Mouse (Mus musculus) T-helper 2 cell (primary cell): ENCODE results near the gene Ank2.

ENCODE experiments used
- in situ Hi-C: fragments of 300-600 bp; cut with MboI, MseI; formaldehyde crosslinking; loops from one replicate; pipeline ENCODE4 v1.15.1; 2025; ENCODE audit warnings: high pct_unique_total_duplicates

Gene Ank2

GRCm38 (mm10) chr3:127243928-127244642, 255.1 kb downstream of the Ank2 start:
- in situ Hi-C loops: no loop called here

GRCm38 (mm10) chr3:127242234-127242810, 256.8 kb downstream of the Ank2 start:
- in situ Hi-C loops: no loop called here

GRCm38 (mm10) chr3:127235271-127235670, 263.9 kb downstream of the Ank2 start:
- in situ Hi-C loops: no loop called here

GRCm38 (mm10) chr3:127225799-127226730, 273.1 kb downstream of the Ank2 start:
- in situ Hi-C loops: no loop called here

GRCm38 (mm10) chr3:127225167-127225798, 273.9 kb downstream of the Ank2 start:
- in situ Hi-C loops: no loop called here

GRCm38 (mm10) chr3:127224315-127225166, 274.6 kb downstream of the Ank2 start:
- in situ Hi-C loops: no loop called here

- in situ Hi-C loops: no loop called here
Measured at GRCm38 (mm10) chr3:127222086-127222485, 277.1 kb downstream of the Ank2 start.

GRCm38 (mm10) chr3:127220859-127221258, 278.3 kb downstream of the Ank2 start:
- in situ Hi-C loops: no loop called here

GRCm38 (mm10) chr3:127213534-127213933, 285.6 kb downstream of the Ank2 start:
- in situ Hi-C loops: no loop called here

- in situ Hi-C loops: no loop called here
Measured at GRCm38 (mm10) chr3:127211119-127211518, 288.0 kb downstream of the Ank2 start.

GRCm38 (mm10) chr3:127210552-127210951, 288.6 kb downstream of the Ank2 start:
- in situ Hi-C loops: no loop called here

GRCm38 (mm10) chr3:127208871-127209270, 290.3 kb downstream of the Ank2 start:
- in situ Hi-C loops: no loop called here

GRCm38 (mm10) chr3:127205883-127206434, 293.2 kb downstream of the Ank2 start:
- in situ Hi-C loops: no loop called here

- in situ Hi-C loops: no loop called here
Measured at GRCm38 (mm10) chr3:127202484-127203115, 296.6 kb downstream of the Ank2 start.

GRCm38 (mm10) chr3:127200789-127201188, 298.4 kb downstream of the Ank2 start:
- in situ Hi-C loops: no loop called here

- in situ Hi-C loops: no loop called here
Measured at GRCm38 (mm10) chr3:127199112-127199665, 300.0 kb downstream of the Ank2 start.

- in situ Hi-C loops: no loop called here
Measured at GRCm38 (mm10) chr3:127198656-127199055, 300.5 kb downstream of the Ank2 start.

GRCm38 (mm10) chr3:127188789-127189128, 310.4 kb downstream of the Ank2 start:
- in situ Hi-C loops: no loop called here

GRCm38 (mm10) chr3:127188086-127188788, 310.9 kb downstream of the Ank2 start:
- in situ Hi-C loops: no loop called here
